Comparison of ENCODE assay signal across 17 mouse cellular contexts in genomic region chr3:63223676-63224075, GRCm38 (mm10). TPM values are rescaled to one million over a fixed set of nuclear protein-coding genes. Genes with fewer than 3 reads are reported as not detected.
DNase-seq lines count a peak whose midpoint lies in the region; ATAC-seq lines count a peak whose summit lies in the region.
"Had no signal": no experiment of that assay in that cellular context is flagged by ENCODE, and none has a peak within 500 bp of the region (broad histone marks: within the 10 kb centered on the region; RNA-seq: fewer than 3 reads in every experiment).

No protein-coding gene starts in this region.

- 0 out of 2 replicates have a peak, but pooled peaks have one; percentile 27 for ATAC-seq in frontal cortex, adult (ENCODE audit: low TSS enrichment)
- ATAC-seq: activated CD4-positive, CD25-positive, alpha-beta regulatory T cell, adult 4 months; intestine, embryonic 16.5 days; Patski had no signal

- peak; percentile 36 for DNase-seq in embryo, embryonic 10.5 days (ENCODE audit: low spot score)
- no peak for DNase-seq in embryo, embryonic 9.5 days (ENCODE audit: extremely low spot score)
- no peak for DNase-seq in frontal cortex, adult 2 months (ENCODE audit: extremely low spot score in 1 of 2, low spot score in 1 of 2)
- peak; percentile 59 for DNase-seq in Muller cell, postnatal 12 days (ENCODE audit: inconsistent ontology term)
- peak; percentile 59 for DNase-seq in retina, postnatal 1 day
- no peak for DNase-seq in urinary bladder, adult 18-20 months (ENCODE audit: low spot score in 2 of 2)
- DNase-seq: adrenal gland, postnatal 25 days; cerebellum, adult 2 months; cerebellum, postnatal 10 days; gastrocnemius, postnatal 14 days; heart, adult 2 months; heart, postnatal 14 days had no signal

RNA-seq across cellular contexts. Expression of gene Mme, which starts 17.7 kb away (rescaled TPM):
- polyA plus RNA-seq in frontal cortex, adult 2 months (2012; rRNA removed): 3.0 and 3.6 TPM in 2 replicates
- polyA plus RNA-seq: activated CD4-positive, CD25-positive, alpha-beta regulatory T cell, adult 4 months; C2C12 had no signal

Comparison
In these comparisons a context has a peak if more than half of its experiments do, and no peak if none do; other contexts are left out.
1. DNase-seq: peak in embryo, embryonic 10.5 days (single experiment), Muller cell, postnatal 12 days (single experiment) and retina, postnatal 1 day (single experiment); none in embryo, embryonic 9.5 days (single experiment), frontal cortex, adult 2 months (0 of 2) and urinary bladder, adult 18-20 months (0 of 2).